Mouse (Mus musculus) midbrain, embryonic 16.5 days (tissue): ENCODE measurements around the gene Cbfa2t2. TPM values are rescaled to one million over a fixed set of nuclear protein-coding genes. Genes with fewer than 3 reads are reported as not detected.

Experiments
- ATAC-seq: fragments of 200-750 bp; cut with Nextera tagmentation; 2 replicates; pipeline ENCODE4 v1.8.0; 2017; ENCODE audit warnings: moderate TSS enrichment
- H3K27ac ChIP-seq: fragments of 300-500 bp; sonication (generic); 2 replicates; pipeline ENCODE4 v1.5.1; 2014; ENCODE audit warnings: mild to moderate bottlenecking, low read length, mixed read lengths
- H3K27me3 ChIP-seq: fragments of 300-500 bp; sonication (generic); 2 replicates; pipeline ENCODE4 v1.6.1; 2014; ENCODE audit warnings: low read depth, low read length, mixed read lengths; ENCODE audit not compliant: control insufficient read depth, insufficient read depth
- H3K36me3 ChIP-seq: fragments of 300-500 bp; sonication (generic); 2 replicates; pipeline ENCODE4 v1.6.1; 2014; ENCODE audit warnings: mild to moderate bottlenecking, low read length, moderate library complexity, mixed read lengths; ENCODE audit not compliant: control insufficient read depth, insufficient read depth
- H3K4me1 ChIP-seq: fragments of 300-500 bp; sonication (generic); 2 replicates; pipeline ENCODE4 v1.6.1; 2014; ENCODE audit warnings: mild to moderate bottlenecking, low read length, mixed read lengths; ENCODE audit not compliant: control insufficient read depth, insufficient read depth
- H3K4me2 ChIP-seq: fragments of 300-500 bp; sonication (generic); 2 replicates; pipeline ENCODE4 v1.6.1; 2014; ENCODE audit warnings: mild to moderate bottlenecking, low read length, mixed read lengths
- H3K4me3 ChIP-seq: fragments of 300-500 bp; sonication (generic); 2 replicates; pipeline ENCODE4 v1.5.1; 2014; ENCODE audit warnings: low read depth, mild to moderate bottlenecking, low read length, moderate library complexity, mixed read lengths
- H3K9ac ChIP-seq: fragments of 300-500 bp; sonication (generic); 2 replicates; pipeline ENCODE4 v1.6.1; 2014; ENCODE audit warnings: low read depth, low read length, mixed read lengths
- H3K9me3 ChIP-seq: fragments of 300-500 bp; sonication (generic); replicated peaks from 2 replicates; pipeline ENCODE4 v1.6.1; 2014; ENCODE audit warnings: mild to moderate bottlenecking, low read length, mixed read lengths; ENCODE audit not compliant: control insufficient read depth, poor library complexity, severe bottlenecking
- WGBS: fragments of 180-500 bp; shearing (Covaris S2); extraction: QIAGEN DNeasy Blood & Tissue Kit; methylation state at CpG from one replicate; pipeline ENCODE4 v1.1.7; 2014; 5-methylcytosine and 5-hydroxymethylcytosine counted together
- polyA plus RNA-seq: library from polyadenylated mRNA; unstranded; fragments of >200 nt; fragmentation: Nextera tagmentation; extraction: Ambion mirVana; gene quantifications from 2 replicates; pipeline ENCODE4 v1.2.1, GENCODE M21; 2015

Cbfa2t2 gene
- polyA plus RNA-seq, 1 experiment from 2014 or later = 50.2 TPM

DNA sequence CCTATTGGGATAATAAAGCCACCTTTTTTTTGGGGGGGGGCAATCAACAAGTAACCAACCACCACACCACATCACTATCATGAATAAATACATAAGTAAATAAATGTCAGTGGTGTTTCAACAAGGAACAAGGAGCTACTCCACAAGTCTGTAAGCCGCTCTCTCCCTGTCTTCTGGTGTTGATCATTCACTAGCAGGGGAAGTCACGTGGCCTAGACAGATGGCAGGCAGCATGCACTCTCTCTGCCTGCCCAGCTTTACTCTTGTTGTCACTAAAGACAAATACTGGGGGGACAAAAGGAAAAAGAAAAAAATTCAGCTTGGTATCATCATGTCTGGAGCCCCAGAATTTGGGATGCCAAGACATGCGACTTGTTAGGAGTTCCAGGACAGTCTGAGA is 2.9 kb upstream of the Cbfa2t2 start:
- H3K4me1 ChIP-seq = peaks cover 13% of the 10 kb centered on the region
- no peak for ATAC-seq
- no peaks in the 10 kb centered on the region for H3K36me3 ChIP-seq
- WGBS = 59% methylated on average over 3 of the region's 3 CpGs
- H3K9ac ChIP-seq = no peak overlapping the region
- H3K27ac ChIP-seq = no peak overlapping the region
- H3K27me3 ChIP-seq = no peaks in the 10 kb centered on the region
- H3K4me2 ChIP-seq = no peak overlapping the region
- H3K9me3 ChIP-seq = no peaks in the 10 kb centered on the region
- H3K4me3 ChIP-seq = no peak overlapping the region

DNA sequence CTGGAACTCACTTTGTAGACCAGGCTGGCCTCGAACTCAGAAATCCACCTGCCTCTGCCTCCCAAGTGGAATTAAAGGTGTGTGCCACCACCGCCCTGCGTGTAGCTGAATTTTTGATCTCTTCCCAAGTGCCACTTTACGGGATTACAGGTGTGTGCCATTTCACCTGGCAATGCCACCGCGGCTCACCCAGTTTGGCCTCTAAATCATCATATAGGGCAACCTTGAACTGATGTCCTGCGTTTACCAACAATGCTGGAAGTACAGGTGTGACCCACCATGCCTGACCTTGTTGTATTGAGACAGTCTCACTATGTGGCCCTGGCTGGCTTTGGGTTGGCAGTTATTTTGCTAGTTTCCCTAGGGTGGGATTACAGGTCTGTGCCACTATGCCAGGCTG is 1.6 kb upstream of the Cbfa2t2 start:
- H3K27ac ChIP-seq = no peak overlapping the region
- 90% methylated on average over 7 of the region's 7 CpGs for WGBS
- ATAC-seq = no peak

DNA sequence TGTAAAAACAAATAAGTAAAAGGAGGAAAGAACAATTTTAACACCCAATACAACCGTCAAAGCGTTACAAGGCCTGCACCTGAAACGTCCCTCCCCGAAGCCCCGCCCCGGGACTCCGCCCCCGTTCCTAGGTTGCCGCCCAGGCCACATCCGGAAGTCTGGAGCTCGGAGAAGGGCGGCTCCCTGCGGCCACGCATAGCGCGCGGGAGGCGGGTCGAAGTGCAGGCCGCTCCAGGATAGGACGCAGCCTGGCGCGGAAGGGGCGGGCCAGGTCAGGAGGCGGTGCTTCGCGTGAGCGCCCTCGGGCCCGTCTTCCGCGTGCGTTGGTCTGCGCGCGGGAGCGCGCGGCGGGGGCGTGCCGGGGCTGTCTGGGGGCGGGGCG is 214 bp upstream of the Cbfa2t2 start:
- peak; percentile 99 for ATAC-seq
- H3K36me3 ChIP-seq = no peaks in the 10 kb centered on the region
- no peaks in the 10 kb centered on the region for H3K27me3 ChIP-seq
- H3K4me2 ChIP-seq = peak overlapping the region; percentile 54
- peak overlapping the region; percentile 98 for H3K9ac ChIP-seq
- peak overlapping the region; percentile 92 for H3K27ac ChIP-seq
- 0% methylated on average over 22 of the region's 44 CpGs for WGBS
- no peaks in the 10 kb centered on the region for H3K9me3 ChIP-seq
- H3K4me3 ChIP-seq = peak overlapping the region; percentile 97
- H3K4me1 ChIP-seq = peaks cover 29% of the 10 kb centered on the region

More for the DNA sequence above, 1.6 kb upstream of the Cbfa2t2 start:
- Histone ChIP-seq H3K4me2 (no peak overlapping the region), H3K4me3 (no peak overlapping the region), H3K9ac (no peak overlapping the region), H3K9me3 (no peaks in the 10 kb centered on the region), H3K36me3 (no peaks in the 10 kb centered on the region), H3K4me1 (peaks cover 25% of the 10 kb centered on the region), H3K27me3 (no peaks in the 10 kb centered on the region)

DNA sequence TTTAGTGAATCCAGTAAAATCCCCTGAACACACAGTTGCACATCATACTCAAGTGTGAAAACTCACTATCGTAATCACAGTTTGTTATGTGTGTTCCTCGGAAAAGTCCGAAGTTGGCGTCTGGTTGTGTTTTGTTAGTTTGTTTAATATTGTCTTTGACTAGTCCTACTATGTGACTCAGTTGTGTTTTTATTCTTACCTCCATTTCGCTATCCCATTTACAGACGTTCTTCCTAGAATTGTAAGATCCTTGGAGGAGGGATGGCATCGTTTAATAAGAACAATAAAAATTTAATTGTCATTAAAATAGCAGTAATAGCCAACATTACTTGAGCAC is 878 bp downstream of the Cbfa2t2 start:
- Histone ChIP-seq H3K27me3 (no peaks in the 10 kb centered on the region), H3K4me1 (peaks cover 29% of the 10 kb centered on the region), H3K4me2 (peak overlapping the region; percentile 70), H3K4me3 (peak overlapping the region; percentile 97), H3K9me3 (no peaks in the 10 kb centered on the region), H3K36me3 (no peaks in the 10 kb centered on the region), H3K27ac (peak overlapping the region; percentile 92), H3K9ac (peak overlapping the region; percentile 98)
- ATAC-seq = no peak
- 16% methylated on average over 7 of the region's 7 CpGs for WGBS

DNA sequence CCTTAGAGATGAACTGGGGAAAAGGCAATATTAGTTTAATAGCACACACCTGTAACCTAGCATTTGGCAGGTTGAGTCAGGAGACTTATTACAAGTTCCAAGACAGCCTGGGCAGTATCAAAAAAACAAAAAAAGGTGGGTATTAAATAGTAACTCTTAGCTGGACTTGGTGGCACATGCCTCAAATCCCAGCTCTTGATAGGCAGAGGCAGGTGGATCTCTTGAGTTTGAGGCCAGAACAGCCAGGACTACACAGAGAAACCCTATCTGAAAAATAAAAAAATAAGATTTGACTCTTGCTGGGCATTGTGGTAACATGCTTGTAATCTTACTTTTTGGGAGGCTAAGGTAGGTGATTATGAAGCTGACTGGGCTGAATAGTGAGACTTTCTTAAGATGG is 4.2 kb downstream of the Cbfa2t2 start:
- no peaks in the 10 kb centered on the region for H3K27me3 ChIP-seq
- H3K9me3 ChIP-seq = no peaks in the 10 kb centered on the region
- ATAC-seq = no peak
- H3K9ac ChIP-seq = no peak overlapping the region
- H3K27ac ChIP-seq = no peak overlapping the region
- H3K36me3 ChIP-seq = no peaks in the 10 kb centered on the region
- peaks cover 29% of the 10 kb centered on the region for H3K4me1 ChIP-seq
- no peak overlapping the region for H3K4me2 ChIP-seq
- no peak overlapping the region for H3K4me3 ChIP-seq

DNA sequence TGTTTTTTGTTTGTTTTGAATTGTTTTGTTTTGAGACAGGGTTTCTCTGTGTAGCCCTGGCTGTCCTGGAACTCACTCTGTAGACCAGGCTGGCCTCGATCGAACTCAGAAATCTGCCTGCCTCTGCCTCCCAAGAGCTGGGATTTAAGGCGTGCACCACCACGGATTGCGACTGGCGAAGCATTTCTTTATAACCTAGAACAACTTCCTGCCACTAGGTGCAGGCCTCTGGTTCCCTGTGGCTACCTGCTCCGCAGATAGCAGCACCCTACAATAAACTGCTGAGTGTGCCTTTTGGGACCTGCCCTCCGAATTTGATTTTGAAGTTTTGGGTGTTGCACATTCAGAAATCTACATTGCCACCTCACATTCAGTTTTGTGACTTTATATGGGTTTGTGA is 11.5 kb downstream of the Cbfa2t2 start:
- Histone ChIP-seq H3K36me3 (peaks cover 4% of the 10 kb centered on the region), H3K27me3 (no peaks in the 10 kb centered on the region), H3K9ac (no peak overlapping the region), H3K4me1 (no peaks in the 10 kb centered on the region), H3K9me3 (no peaks in the 10 kb centered on the region), H3K4me2 (no peak overlapping the region), H3K4me3 (no peak overlapping the region), H3K27ac (no peak overlapping the region)
- no peak for ATAC-seq
- 99% methylated on average over 8 of the region's 8 CpGs for WGBS

DNA sequence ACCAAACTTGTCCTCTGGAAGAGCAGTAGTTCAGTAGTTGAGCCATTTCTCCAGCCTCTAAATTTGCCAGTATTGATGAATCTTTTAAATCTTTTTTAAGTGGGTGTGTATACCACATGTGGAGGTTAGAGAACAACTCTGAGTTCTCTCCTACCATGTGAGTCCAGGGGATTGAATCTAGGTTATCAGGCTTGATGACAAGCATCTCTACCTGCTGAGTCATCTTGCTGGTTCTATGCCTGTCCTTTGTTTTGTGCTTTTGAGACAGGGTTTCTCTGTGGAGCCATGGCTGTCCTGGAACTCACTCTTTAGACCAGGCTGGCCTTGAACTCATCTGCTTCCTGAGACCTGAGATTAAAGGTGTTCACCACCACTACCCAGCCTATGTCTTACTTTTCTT is 12.4 kb downstream of the Cbfa2t2 start:
- no peaks in the 10 kb centered on the region for H3K4me1 ChIP-seq
- no peak for ATAC-seq
- H3K27me3 ChIP-seq = no peaks in the 10 kb centered on the region
- no peaks in the 10 kb centered on the region for H3K9me3 ChIP-seq
- no peak overlapping the region for H3K4me3 ChIP-seq
- no peak overlapping the region for H3K9ac ChIP-seq
- peaks cover 4% of the 10 kb centered on the region for H3K36me3 ChIP-seq
- H3K4me2 ChIP-seq = no peak overlapping the region
- H3K27ac ChIP-seq = no peak overlapping the region

DNA sequence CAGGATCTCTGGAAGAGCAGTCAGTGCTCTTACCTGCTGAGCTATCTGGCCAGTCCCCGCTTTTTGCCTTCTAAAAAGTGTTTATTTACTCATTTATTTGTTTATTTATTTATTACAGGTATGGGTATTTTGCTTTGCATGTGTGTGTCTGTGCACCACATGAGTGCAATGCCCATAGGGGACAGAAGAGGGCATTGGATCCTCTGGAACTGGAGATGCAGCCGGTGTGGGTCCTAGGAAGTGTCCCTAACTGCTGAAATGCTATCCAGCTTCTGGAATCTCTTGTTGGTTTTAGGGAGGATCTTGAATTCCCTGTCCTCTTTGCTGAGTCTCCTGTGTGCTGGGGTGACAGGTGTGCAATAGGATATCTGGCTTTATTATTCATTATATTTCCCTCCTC is 16.7 kb downstream of the Cbfa2t2 start:
- WGBS = 94% methylated on average over 2 of the region's 2 CpGs
- no peak for ATAC-seq
- Histone ChIP-seq H3K4me3 (no peak overlapping the region), H3K9ac (no peak overlapping the region), H3K27me3 (no peaks in the 10 kb centered on the region), H3K27ac (no peak overlapping the region), H3K4me2 (no peak overlapping the region), H3K9me3 (no peaks in the 10 kb centered on the region), H3K4me1 (peaks cover 5% of the 10 kb centered on the region; the same call in 1 of the 2 replicates), H3K36me3 (peaks cover 2% of the 10 kb centered on the region)

DNA sequence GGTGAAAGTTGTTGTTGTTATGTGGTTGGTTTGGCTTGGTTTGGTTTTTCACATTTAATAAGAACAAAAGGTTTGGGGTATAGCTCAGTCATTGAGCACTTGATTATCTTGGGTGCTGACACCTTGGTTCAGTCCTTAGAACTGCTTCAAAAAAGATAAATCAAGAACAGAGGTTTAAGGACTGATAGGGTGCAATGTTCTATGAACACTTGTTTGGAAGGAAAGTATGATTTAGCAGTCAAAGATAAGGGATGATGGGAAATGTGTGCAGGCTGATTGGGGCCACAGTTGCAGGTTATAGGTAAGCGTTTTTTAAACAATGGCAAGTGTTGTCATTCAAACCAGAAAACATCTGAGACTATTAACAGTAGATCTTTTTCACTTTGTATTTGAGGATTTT is 17.8 kb downstream of the Cbfa2t2 start:
- Histone ChIP-seq H3K27me3 (no peaks in the 10 kb centered on the region), H3K4me2 (no peak overlapping the region), H3K36me3 (no peaks in the 10 kb centered on the region), H3K27ac (no peak overlapping the region), H3K4me1 (peaks cover 5% of the 10 kb centered on the region; the same call in 1 of the 2 replicates), H3K9ac (no peak overlapping the region), H3K4me3 (no peak overlapping the region), H3K9me3 (no peaks in the 10 kb centered on the region)
- 54% methylated on average over 1 of the region's 1 CpGs for WGBS
- ATAC-seq = no peak

DNA sequence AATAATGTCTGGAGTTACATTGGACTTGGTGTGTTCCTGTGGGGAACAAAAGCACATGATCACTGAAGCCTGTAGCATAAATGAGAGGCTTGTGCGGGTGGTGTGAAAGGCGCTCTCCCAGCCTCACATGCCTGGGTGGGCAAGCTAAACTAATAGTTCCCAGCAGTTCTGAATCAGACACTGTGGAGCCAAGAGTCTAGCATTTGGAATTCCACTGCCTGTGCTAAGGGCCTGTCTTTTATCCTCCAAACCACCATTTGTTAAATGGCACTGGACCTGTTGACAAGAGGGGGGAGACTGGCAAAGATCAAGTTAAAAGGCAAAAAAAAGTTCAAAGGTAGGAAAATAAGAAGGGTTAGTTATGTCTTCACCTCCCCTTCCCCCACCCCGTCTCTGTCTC is 18.3 kb downstream of the Cbfa2t2 start:
- Histone ChIP-seq H3K4me2 (no peak overlapping the region), H3K27ac (no peak overlapping the region), H3K4me3 (no peak overlapping the region), H3K36me3 (no peaks in the 10 kb centered on the region), H3K4me1 (peaks cover 6% of the 10 kb centered on the region), H3K9me3 (no peaks in the 10 kb centered on the region), H3K9ac (no peak overlapping the region), H3K27me3 (no peaks in the 10 kb centered on the region)
- ATAC-seq = no peak
- 44% methylated on average over 3 of the region's 3 CpGs for WGBS
